In the genomic region with DNA sequence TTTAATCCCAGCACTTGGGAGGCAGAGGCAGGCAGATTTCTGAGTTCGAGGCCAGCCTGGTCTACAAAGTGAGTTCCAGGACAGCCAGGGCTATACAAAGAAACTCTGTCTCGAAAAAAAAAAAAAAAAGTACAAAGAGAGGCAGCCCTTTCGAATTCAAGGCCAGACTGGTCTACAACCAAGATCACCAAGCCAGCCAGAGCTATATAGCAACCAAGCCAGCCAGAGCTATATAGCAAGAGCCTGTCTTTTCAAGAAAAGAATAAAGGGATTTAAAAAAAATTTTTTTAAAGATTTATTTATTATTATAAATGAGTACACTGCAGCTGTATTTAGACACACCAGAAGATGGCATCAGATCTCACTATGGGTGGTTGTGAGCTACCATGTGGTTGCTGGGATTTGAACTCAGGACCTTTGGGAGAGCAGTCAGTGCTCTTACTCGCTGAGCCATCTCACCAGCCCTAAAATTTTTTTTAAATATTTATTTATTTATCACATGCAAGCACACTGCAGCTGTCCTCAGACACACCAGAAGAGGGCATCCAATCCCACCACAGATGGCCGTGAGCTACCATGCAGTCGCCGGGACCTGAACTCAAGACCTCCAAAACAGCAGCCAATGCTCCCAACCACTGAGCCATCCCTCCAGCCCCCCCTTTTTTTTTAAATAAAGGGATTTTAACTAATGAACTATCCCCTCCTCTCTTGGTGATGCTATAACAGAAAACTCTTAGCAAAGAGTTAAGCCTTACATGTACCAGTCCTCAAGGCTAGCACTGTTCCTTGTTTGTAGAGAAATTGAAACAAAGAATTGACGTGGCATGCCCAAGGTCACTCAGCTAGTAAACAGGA, we compare ENCODE assay signal across 9 mouse cellular contexts. TPM values are rescaled to one million over a fixed set of nuclear protein-coding genes. Genes with fewer than 3 reads are reported as not detected.
"Had no signal": no experiment of that assay in that cellular context is flagged by ENCODE, and none has a peak within 500 bp of the region (broad histone marks: within the 10 kb centered on the region; RNA-seq: fewer than 3 reads in every experiment).

No protein-coding gene starts in this region.

RNA-seq across cellular contexts. Expression of gene Gstp3, which starts 0.9 kb away (rescaled TPM):
- polyA plus RNA-seq: midbrain, embryonic 13.5 days; midbrain, embryonic 16.5 days; neural tube, embryonic 12.5 days; neural tube, embryonic 15.5 days had no signal

RNA-seq across cellular contexts. Expression of gene Cabp2, which starts 21.1 kb away (rescaled TPM):
- polyA plus RNA-seq: inflammation-experienced regulatory T-cells, adult 6 months; limb, embryonic 11.5 days; limb, embryonic 14.5 days; lung, embryonic 15.5 days; midbrain, embryonic 10.5 days; midbrain, embryonic 13.5 days; midbrain, embryonic 16.5 days; neural tube, embryonic 12.5 days; neural tube, embryonic 15.5 days had no signal
